Mouse (Mus musculus): ENCODE results near the gene Postn.

Gene Postn

DNA sequence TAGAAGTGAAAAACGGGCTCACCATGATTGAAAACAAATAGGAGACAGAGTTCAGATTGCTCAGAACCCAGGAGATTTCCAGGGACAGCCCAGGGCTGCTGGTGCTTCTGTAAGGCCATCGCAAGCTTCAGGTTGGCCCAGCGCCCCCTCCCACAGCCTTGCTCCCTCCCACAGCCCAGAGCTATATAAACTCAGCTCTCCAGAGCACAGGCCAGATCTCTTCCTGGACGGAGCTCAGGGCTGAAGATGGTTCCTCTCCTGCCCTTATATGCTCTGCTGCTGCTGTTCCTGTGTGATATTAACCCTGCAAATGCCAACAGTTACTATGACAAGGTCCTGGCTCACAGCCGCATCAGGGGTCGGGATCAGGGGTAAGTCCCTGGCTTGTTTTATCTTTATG, at the start of gene Postn:
Postn (plus strand) TSS at position 213 of the 400 bp plus-strand sequence.
- DNase-seq = peak; percentile 46

DNA sequence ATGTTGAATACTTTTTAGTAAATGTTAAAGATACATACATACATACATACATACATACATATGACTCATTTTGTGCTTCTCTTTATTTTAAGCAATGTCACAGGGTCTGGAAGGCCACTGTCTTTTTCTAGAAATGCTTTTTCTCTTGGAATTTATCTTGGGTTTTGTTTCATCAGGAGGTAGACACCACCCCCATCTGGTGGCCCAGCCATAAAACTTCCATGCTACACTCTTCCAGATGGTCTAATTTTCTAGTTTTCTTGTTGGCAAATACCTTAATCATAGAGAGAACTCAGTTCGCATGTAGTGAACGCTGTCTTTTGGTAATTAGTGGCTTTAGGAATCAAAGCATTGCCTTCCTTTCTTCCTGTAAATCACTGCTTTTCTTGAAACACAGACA, 46.9 kb upstream of the Postn start:
- DNase-seq = peak; percentile 6

DNA sequence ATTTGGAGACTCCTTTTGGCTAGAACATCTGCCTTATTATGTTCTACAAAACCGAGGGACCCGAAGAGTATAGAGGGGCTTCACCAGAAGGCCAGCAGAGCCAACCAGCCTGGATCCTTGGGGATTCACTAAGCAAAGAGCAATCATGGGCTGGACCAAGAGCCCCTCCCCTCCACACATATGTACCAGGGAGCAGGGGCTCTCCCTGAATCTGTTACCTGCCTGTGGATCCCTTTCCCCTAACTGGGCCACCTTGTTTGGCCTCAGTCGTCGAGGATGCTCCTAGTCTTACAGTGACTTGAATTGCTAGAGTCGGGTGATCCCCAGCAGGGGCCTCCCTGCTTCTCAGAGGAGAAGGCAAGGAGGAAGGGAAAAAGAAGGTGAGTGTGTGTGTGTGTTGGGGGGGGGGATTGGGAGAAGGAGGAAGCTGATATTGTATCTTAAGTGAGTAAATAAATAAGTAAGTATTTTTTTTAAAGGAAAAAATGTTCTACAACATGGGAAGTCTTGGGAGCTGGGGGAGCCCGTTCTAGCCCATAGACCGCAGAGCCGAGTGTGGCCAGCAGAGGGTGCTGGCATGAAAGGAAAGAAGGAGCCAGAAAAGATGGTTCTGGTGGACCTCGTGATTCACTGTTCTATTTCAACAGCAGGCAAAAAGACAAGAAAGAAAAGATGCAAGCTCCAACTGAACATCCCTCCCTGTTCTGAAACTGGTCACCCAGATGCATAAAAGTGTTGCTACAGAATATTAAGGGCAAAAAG, 7.8 kb upstream of the Postn start:
- DNase-seq = peak; percentile 77

DNA sequence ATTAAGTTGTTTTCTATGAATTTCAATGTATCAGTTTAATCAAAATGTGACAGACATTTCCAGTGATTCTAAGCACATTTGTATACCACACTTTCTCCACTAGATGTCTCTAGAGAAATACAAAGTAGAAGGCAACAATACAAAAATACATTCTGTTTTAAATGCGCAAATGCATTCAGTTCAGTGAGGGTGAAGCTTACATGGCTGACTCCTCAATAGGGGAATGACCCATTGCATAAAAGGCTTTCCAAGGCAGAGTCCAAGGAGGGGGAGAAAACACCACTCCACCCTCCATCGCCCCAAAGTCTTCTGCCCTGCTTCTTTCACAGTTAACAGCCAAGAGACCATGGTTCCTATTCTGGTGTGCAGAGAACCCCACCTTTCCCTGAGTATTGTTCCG, 3.3 kb upstream of the Postn start:
- DNase-seq = peak; percentile 6

DNA sequence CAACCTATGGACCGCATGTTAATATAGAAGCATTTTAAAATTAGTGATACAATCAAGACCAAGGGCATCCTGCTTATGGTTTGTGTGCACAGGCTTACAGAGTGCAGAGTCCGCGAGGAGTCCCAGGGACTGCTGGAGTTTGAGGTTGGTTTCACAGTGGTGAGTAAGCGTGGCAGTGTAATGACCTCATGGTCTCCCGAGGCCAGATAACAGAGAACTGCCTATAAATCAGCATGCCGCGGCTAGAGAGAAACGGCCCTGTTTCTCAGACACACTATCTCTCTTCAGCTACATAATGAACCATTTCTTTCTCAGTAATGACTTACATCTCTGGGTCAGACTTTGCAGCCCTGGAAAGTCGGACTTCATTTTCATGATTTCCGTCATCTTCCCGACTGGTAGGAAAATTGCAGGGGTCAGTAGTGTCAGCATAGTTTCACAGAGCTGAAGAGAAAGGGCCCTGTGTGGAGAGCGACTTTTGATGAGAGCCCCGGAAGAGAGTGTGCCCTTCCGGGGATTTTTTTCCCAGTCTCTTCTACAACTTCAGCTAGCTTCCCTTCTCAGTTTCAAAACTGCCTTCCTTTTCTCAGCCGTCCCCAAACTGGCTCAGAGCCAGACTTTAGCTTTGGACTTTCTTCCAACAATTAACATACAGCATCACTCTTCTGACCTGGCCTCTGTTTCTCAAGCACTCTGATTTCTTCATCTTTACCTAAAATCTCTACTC, 2.3 kb upstream of the Postn start:
- peak; percentile 27 for DNase-seq

DNA sequence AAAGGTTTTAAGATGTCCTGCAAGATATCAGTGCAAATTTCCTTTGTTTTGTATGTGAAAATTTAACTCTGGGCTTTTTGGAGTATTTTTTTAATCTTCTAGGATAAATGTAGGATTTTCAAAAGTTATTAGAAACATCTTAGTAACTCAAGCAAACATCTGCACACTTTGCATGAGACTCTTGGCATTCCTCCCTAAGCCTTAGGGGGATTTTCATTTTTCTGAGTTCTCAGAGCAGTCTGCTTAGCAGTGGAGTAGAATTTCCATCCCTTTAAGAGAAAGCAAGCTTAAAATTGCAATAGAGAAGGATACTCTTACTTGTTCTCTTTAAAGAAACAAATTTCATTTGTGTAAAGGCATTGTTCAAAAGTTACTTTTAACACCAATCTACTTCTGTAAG, 747 bp downstream of the Postn start:
- DNase-seq = no peak

DNA sequence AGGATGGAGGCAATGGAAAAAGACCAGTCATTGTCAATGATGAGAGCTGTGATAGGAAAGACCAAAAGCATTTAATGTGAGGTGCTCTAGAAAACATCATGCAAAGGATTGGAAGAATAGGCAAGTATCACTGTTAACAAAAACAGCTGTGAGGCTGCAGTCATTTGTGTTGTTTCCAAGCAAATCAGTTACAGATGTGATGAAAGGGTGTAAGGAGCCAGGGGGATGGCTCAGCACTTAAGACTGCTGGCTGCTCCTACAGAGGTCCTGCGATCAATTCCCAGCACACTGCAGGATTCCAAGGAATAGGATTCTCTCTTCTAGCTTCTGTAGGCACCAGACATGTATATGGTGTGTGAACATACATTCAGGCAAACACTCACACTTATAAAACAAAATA, 10.1 kb downstream of the Postn start:
- no peak for DNase-seq

DNA sequence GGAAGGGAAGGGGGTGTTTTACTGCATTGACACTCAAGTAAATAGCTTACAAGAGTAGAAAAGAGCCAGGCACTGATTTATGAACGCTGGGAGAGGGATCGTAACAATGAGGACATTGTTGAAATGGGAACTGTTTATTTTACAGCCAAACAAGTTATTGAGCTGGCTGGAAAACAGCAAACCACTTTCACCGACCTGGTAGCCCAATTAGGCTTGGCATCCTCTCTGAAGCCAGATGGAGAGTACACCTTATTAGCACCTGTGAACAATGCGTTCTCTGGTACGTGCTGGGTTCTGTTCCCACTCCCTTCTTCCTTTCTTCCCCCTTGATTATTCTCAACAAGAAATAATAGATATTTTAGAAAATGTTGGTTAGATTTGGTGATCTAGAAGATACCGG, 11.7 kb downstream of the Postn start:
- no peak for DNase-seq

DNA sequence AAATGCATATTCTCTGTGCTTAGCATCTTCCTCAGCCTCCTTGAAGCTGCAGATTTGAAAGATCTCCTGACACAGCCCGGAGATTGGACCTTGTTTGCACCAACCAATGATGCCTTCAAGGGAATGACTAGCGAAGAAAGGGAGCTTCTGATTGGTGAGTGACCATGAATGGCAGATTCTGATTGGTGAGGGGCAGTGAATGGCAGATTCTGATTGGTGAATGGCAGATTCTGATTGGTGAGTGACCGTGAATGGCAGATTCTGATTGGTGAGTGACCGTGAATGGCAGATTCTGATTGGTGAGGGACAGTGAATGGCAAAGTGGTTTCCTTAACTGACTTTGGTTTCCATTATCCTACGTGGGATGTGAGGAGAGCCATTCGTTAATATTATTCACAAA, 15.1 kb downstream of the Postn start:
- DNase-seq = no peak

DNA sequence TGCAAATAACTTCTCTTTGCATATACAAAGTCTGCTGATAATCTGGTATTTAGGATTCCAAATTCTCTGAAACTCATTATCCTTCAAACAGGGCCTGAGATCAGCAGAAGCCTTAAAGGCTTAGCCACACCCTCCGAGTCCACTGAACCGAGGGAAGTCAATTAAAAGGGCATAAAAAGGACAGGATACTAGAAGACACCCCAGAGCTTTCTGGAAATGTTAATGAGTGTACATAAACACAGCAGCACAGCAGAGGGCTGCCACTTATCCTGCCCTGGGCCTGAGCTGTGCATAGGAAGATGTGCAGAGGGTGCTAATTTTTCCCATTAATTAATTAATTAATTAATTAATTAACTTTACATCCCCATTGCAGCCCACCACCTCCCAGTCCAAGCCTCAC, 16.7 kb downstream of the Postn start:
- no peak for DNase-seq

DNA sequence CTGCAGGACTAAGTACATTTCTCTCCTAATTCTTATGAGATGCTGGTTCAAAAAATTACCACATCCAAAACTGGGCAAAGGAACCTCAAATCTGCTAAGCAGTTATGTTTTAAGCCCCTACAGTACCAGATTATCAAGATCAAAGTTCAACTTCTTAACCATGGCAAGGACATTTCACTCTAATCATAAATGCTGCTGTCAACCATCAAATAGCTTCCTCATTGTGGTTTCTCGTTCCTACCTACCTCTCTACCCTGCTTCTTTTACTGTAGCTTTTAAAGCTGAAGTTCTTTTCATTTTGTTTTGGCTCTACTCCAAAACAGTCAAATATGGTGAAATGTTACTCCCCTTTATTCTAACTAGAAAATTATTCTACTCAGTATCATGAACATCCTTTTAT, 17.2 kb downstream of the Postn start:
- no peak for DNase-seq

DNA sequence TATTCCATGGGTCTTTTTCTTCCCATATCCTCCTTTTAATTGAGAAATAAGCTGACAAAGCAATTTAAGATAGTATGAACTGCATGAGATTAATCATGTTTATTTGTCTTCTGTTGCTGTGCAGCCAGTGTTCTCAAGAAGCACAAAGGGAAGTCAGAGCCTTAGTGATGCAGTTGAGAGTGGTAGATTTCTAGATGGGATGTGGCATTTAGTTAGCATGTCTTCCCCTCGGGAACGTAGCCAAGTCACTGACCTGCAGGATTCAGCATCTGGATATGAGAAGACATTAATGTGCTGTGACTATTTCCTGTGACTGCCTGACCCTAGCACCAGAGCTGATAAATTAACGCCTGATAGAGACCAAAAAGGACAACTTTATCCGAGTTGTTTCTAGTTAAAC, 19.1 kb downstream of the Postn start:
- DNase-seq = no peak

DNA sequence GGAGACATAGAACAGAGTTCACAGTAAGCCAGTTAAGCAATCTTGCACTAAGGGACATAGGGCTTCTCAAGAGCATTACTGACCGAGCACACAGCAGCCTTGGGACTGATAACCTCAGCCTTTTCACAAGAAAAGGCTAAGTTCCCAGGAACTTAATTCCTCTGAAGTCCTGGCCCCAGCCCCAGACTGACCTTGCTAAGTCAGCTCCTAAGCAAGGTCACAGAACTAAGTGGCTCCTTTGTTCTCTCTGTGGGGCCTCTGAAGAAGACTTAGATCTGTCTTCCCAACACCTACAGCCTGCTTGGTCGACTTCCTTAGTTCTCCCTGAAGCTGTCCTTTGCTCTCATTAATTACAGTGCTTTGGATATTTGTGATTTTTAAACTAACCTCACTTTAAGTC, 38.4 kb downstream of the Postn start:
- no peak for DNase-seq

DNA sequence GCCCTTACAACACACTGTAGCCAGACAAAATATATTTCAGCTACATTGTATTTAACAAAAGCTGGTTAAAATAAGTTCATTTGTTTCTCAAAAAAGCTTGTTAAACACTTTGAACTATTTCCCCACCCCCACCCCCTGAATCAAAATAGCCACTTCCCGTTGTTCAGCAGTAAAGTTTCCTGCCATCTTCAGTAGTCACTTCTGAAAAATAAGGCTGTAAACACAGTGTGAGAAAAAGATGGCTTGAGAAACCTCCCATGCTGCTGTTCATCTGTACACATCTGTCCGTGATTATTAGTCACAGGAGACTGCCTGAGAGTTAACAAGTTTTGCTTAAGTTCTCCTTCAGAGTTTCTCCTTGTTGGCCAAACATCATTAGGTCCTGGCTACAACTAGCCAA, 39.0 kb downstream of the Postn start:
- DNase-seq = no peak

DNA sequence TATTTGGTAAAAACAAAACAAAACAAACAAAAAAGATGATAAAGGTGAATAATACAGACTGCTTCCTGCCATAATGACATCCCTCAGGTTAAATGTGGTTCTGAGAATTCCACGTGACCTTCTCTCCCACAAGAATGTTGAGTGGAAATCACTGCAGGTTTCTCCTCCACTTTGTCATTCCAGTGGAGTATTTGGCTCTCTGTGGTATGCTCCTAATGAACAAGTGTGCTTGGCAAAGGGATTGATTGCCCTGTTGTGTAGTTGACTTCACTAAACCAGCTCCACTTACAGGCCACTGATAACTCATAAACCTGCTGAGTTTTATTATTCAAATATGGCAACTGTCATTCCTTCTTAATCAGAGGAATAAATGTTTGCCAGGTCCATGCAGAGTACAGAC, 39.7 kb downstream of the Postn start:
- no peak for DNase-seq

DNA sequence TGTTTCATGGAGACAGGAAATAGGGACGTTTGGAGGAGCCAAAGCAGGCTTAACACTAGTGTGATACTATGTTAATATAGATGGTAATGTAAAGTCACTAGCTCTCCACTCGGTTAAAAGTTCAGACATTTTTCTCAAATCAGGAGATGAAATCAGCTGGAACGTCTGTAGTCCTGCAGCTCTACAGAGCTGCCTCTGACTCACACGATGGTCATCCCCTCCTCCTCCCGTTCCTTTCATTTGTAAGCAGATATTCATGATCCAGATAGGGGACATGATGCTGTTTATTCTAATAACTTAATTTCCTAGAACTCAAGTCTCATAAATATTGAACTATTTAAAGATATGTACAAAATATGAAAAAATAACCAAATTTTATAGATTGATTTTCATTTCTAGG, 40.8 kb downstream of the Postn start:
- DNase-seq = no peak

DNA sequence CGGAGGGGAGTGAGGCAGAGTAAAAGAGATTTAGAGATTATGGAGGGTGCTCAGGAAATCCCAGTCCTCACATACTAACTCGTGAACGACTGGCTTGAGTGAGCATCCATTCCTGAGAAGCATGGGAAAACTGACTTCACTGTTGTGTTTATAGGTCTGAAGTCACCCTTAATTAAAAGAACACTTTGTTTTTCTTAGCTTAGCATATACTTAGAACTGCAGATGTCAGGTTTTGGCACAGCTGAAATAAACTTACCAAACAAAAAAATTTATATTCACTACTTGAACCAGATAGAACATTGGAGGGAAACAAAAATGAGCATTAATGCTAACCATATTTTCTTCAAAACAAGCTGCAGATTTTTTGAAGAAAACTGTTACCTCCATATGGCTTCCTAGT, 42.9 kb downstream of the Postn start:
- no peak for DNase-seq

DNA sequence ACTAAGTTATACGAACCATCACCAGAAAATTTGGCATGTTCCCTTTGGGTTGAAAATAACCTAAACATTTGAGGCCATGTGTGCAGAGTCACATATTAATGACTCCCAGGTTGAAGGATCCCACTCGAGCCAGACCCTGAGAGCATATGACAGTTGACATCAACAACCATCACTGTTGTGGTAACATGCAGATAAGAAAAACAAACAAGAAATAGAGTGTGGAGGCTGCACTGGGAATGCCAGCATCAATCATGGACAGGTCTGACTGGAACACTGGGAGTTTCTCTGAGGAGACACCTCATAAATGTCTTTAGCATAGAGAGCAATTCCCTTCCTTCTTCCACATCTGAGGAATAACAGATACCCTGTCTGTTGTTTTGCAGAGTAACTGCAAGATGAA, 45.7 kb downstream of the Postn start:
- no peak for DNase-seq

DNA sequence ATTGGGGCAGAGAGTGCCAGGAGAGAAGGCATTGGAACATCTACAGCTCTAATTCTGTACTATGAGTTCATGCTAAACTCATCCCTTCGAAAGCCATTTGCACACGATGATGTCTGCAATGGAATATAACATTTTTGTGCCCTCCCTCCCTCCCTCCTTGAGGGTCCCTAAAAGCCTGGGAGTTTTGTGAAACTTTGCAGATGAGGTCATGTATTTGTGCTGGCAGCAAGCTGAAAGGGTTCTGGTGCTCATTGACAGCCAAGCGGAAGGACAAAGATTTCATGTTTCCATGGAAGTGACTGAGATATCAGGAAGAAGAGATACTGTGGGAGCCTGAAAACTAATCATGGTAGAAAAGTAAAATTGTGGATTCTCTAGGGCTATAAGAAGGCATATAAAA, 50.1 kb downstream of the Postn start:
- DNase-seq = peak; percentile 4

DNA sequence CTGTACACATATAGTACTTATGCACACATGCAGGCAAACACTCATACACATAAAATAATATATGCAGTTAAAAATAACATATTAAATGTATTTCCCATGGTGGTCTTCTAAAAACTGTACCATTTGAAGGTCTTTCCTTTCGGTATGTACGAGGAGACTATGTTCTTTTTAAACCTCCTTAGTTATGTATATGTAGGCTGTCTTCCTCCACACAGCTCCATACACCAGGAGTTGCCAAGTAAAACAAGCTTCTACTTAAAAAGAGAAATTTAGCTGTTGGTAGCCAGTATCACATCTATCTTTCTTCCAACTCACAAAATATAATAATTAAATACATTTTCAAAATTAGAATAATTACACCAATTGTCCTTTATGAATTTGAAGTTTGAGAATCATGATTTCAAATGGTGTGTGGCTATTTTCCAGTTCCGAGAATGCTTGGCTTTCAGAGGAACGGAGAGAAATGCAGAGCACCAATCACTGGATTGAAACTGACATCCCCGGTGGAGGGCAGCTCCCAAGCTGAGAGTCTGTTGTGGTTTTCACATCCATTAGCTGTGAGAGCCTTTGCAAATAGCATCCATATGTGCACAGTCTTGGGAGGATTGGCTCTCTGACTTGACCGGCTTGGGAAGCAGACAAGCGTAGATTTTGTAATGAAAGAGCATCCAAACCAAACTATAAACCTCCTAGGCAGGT, 52.1 kb downstream of the Postn start:
- DNase-seq = no peak

DNA sequence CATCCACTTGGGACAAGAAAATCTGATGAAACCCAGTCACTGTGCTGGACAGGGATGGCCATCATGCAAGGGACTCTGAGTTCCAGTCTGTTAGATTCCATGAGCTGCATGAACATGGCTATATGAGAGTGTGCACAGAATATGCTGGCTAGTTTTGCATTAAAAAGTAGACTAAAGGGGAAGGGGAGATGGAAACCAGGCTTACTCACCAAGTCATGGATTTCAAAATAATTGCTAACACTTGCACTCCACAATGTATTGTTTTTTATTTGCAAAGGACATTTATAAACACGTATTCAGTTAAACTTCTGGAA, 52.6 kb downstream of the Postn start:
- DNase-seq = no peak

DNA sequence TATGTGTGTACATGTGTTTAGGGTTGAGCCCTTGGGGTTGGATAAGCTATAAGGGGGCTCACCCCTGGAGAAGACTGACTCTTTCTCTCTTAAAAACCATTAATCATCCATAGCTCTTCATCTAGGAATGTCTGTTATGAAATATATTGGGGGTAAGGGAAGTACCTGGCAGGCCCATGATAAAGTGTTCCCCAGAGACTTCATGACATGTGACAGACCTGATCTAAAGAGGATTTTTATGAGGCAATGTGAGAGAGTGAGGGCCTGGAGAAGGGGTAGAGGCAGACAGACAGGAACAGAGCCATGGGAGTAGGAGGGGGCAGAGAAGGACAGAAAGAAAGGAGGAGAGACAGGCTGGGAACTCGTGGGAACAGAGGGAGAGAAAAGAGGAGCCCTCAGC, 53.5 kb downstream of the Postn start:
- DNase-seq = no peak

DNA sequence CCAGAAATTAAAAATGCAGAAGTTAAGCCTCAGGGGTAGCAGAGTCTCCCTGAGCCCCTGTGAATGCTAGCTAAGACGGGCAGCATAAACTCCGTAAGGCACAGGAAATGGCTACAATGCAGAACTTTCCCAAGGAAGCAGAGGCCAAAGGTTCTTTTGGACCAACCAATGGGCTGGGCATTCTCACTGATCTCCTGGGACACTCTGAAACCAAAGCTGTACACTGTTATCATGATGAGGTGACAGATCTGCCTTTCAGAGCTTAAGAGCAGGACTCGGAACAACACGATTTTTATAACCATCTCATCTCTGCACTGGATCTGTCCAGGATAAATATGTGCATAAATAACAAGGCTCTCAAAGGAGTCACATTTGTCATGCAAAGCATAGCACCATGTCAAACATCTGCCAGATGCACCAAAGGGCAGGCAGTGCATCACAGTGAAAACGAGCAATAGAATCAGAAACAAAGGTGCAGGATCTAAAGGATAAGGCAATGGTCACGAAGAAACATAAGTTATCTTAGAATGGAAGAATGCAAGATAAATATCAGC, 57.0 kb downstream of the Postn start:
- DNase-seq = peak; percentile 28

All from lung, postnatal 10 days (tissue).